Mouse (Mus musculus): ENCODE measurements around the gene Rsrc2.
"Not testable (repeated sequence)": the region's sequence is repeated elsewhere in the genome, so short reads cannot be mapped to it uniquely, and the experiment has no call there.

Gene Rsrc2

GRCm38 (mm10) chr5:123749065-123750064 lies at the start of gene Rsrc2, which contains the start of gene Kntc1:
Gene Rsrc2, minus strand, starts transcription at chr5:123749414.
Gene Kntc1, plus strand, starts transcription at chr5:123749716.
- DNase-seq, result peak; percentile 99

GRCm38 (mm10) chr5:123793081-123793480 lies 43.9 kb upstream of the Rsrc2 start:
- no peak for DNase-seq

GRCm38 (mm10) chr5:123788976-123789375 lies 39.8 kb upstream of the Rsrc2 start:
- no peak for DNase-seq

GRCm38 (mm10) chr5:123781864-123782263 lies 32.6 kb upstream of the Rsrc2 start:
- no peak for DNase-seq

GRCm38 (mm10) chr5:123780716-123781115 lies 31.5 kb upstream of the Rsrc2 start:
- no peak for DNase-seq

- DNase-seq, result no peak
Observed at GRCm38 (mm10) chr5:123773441-123773840, 24.2 kb upstream of the Rsrc2 start.

GRCm38 (mm10) chr5:123766455-123766854 lies 17.2 kb upstream of the Rsrc2 start:
- DNase-seq, result not testable (repeated sequence)

GRCm38 (mm10) chr5:123765506-123765905 lies 16.3 kb upstream of the Rsrc2 start:
- no peak for DNase-seq

GRCm38 (mm10) chr5:123748339-123749064 lies 712 bp downstream of the Rsrc2 start:
- no peak for DNase-seq

GRCm38 (mm10) chr5:123747604-123748003 lies 1.6 kb downstream of the Rsrc2 start:
- no peak for DNase-seq

- no peak for DNase-seq
Observed at GRCm38 (mm10) chr5:123746253-123746652, 3.0 kb downstream of the Rsrc2 start.

GRCm38 (mm10) chr5:123744358-123744757 lies 4.9 kb downstream of the Rsrc2 start:
- DNase-seq, result no peak

- no peak for DNase-seq
Observed at GRCm38 (mm10) chr5:123730981-123731380, 18.2 kb downstream of the Rsrc2 start.

GRCm38 (mm10) chr5:123723816-123724215 lies 25.4 kb downstream of the Rsrc2 start:
- DNase-seq, result not testable (repeated sequence)

GRCm38 (mm10) chr5:123720328-123721311 lies 28.6 kb downstream of the Rsrc2 start, which contains the start of gene Zcchc8:
Gene Zcchc8, minus strand, starts transcription at chr5:123721100.
- DNase-seq, result peak; percentile 94

- DNase-seq, result no peak
Observed at GRCm38 (mm10) chr5:123714622-123715021, 34.6 kb downstream of the Rsrc2 start.

- no peak for DNase-seq
Observed at GRCm38 (mm10) chr5:123713782-123714181, 35.4 kb downstream of the Rsrc2 start.

- no peak for DNase-seq
Observed at GRCm38 (mm10) chr5:123709571-123709970, 39.6 kb downstream of the Rsrc2 start.

GRCm38 (mm10) chr5:123708598-123708997 lies 40.6 kb downstream of the Rsrc2 start:
- no peak for DNase-seq

GRCm38 (mm10) chr5:123700625-123701024 lies 48.6 kb downstream of the Rsrc2 start:
- peak; percentile 30 for DNase-seq

GRCm38 (mm10) chr5:123699198-123699597 lies 50.0 kb downstream of the Rsrc2 start:
- peak; percentile 43 for DNase-seq

- no peak for DNase-seq
Observed at GRCm38 (mm10) chr5:123696961-123697360, 52.3 kb downstream of the Rsrc2 start.

All from right cerebral cortex, postnatal 25 days (tissue).